Mouse (Mus musculus) CH12.LX (cell line): ENCODE results near the gene Map3k20.
A peak's percentile ranks its signal among the peaks of the same experiment; 100 is the strongest.

ENCODE experiments used
- CTCF ChIP-seq, 2 experiments: IDR thresholded peaks in 1 of 2; conservative IDR thresholded peaks in 1 of 2; 2 replicates each; pipeline ENCODE4 v1.5.1; 2011 to 2012; ENCODE audit warnings: low read depth in 2 of 2, low read length in 2 of 2, improper control_type of control experiment in 1 of 2, inconsistent platforms in 1 of 2, mild to moderate bottlenecking in 1 of 2, moderate library complexity in 1 of 2
- ELF1 ChIP-seq: IDR thresholded peaks from 2 replicates; pipeline ENCODE4 v1.6.1; 2014; ENCODE audit warnings: low read depth, mild to moderate bottlenecking, inconsistent platforms, low read length, improper control_type of control experiment
- MAX ChIP-seq: IDR thresholded peaks from 2 replicates; pipeline ENCODE4 v1.6.1; 2011; ENCODE audit warnings: low read length, improper control_type of control experiment
- PAX5 ChIP-seq: IDR thresholded peaks from 2 replicates; pipeline ENCODE4 v1.6.1; 2012; ENCODE audit warnings: low read length, inconsistent platforms, mixed read lengths
- RAD21 ChIP-seq: IDR thresholded peaks from 2 replicates; pipeline ENCODE4 v1.6.1; 2011; ENCODE audit warnings: low read depth, mild to moderate bottlenecking, low read length, improper control_type of control experiment, moderate library complexity
- RCOR1 ChIP-seq: conservative IDR thresholded peaks from 2 replicates; pipeline ENCODE4 v1.6.1; 2012; ENCODE audit warnings: low read depth, mild to moderate bottlenecking, inconsistent platforms, low read length, improper control_type of control experiment
- SMC3 ChIP-seq: IDR thresholded peaks from 2 replicates; pipeline ENCODE4 v1.6.1; 2011; ENCODE audit warnings: low read depth, low read length, improper control_type of control experiment
- TBP ChIP-seq: conservative IDR thresholded peaks from 2 replicates; pipeline ENCODE4 v1.6.1; 2011; ENCODE audit warnings: low read depth, low read length, improper control_type of control experiment

GRCm38 (mm10) chr2:72398227-72398626 lies 112.8 kb downstream of the Map3k20 start:
- TF ChIP-seq MAX (no peak), CTCF (conservative IDR thresholded peaks at IDR 0.05 in 1 of 2, IDR thresholded peaks at IDR 0.05 in 1 of 2; ENCODE audit: low read depth in 2 of 2, low read length in 2 of 2) (peak; percentile 38 to 61; a peak in 3 of 4 replicates), RCOR1 (no peak), ELF1 (no peak), PAX5 (no peak), RAD21 (peak; percentile 16; the same call in 1 of the 2 replicates), TBP (no peak), SMC3 (peak; percentile 44)
